In genomic region chrX:8017142-8017541, GRCm38 (mm10) we compare ENCODE assay signal across 9 mouse cellular contexts. TPM values are rescaled to one million over a fixed set of nuclear protein-coding genes. Genes with fewer than 3 reads are reported as not detected.
DNase-seq lines count a peak whose midpoint lies in the region; ATAC-seq and TF ChIP-seq lines count a peak whose summit lies in the region.
"Had no signal": no experiment of that assay in that cellular context is flagged by ENCODE, and none has a peak within 500 bp of the region (broad histone marks: within the 10 kb centered on the region; RNA-seq: fewer than 3 reads in every experiment).

No protein-coding gene starts in this region.

- peak; percentile 73 for DNase-seq in embryo, embryonic 10 days (ENCODE audit: low spot score)
- DNase-seq in embryo, embryonic 9.5 days (ENCODE audit: extremely low spot score) = no peak
- peak; percentile 61 for DNase-seq in liver
- DNase-seq in adrenal gland, postnatal 14 days = peak; percentile 70
- peak; percentile 77 for DNase-seq in lung, embryonic 14.5 days
- DNase-seq in splenic B cell, adult 2 months (ENCODE audit: low read depth, low spot score) = peak; percentile 70

- no peak overlapping the region for H3K27ac ChIP-seq in liver, embryonic 12.5 days
- no peak overlapping the region for H3K27ac ChIP-seq in lung, embryonic 14.5 days (ENCODE audit: low read depth)

- no peak for ATAC-seq in liver, embryonic 12.5 days
- ATAC-seq in erythroblast, adult 5-6 weeks (replicated peaks; ENCODE audit: low FRiP score, poor library complexity, severe bottlenecking) = peak; percentile 87
- no peak for ATAC-seq in lung, embryonic 14.5 days (ENCODE audit: insufficient read depth)

- WGBS in liver, embryonic 12.5 days (ENCODE audit: insufficient replicate concordance) = 3% methylated on average over 5 of the region's 5 CpGs
- 5% methylated on average over 5 of the region's 5 CpGs for WGBS in lung, embryonic 14.5 days

- H3K36me3 ChIP-seq in liver, embryonic 12.5 days = no peaks in the 10 kb centered on the region
- H3K36me3 ChIP-seq in lung, embryonic 14.5 days (ENCODE audit: insufficient read depth) = no peaks in the 10 kb centered on the region
- H3K36me3 ChIP-seq in splenic B cell, adult 2 months (ENCODE audit: control insufficient read depth, insufficient read depth, low read length, poor library complexity, severe bottlenecking) = no peaks in the 10 kb centered on the region

- no peaks in the 10 kb centered on the region for H3K27me3 ChIP-seq in liver, embryonic 12.5 days (replicated peaks)
- no peaks in the 10 kb centered on the region for H3K27me3 ChIP-seq in lung, embryonic 14.5 days (ENCODE audit: insufficient read depth, low read length)
- H3K27me3 ChIP-seq in splenic B cell, adult 2 months (ENCODE audit: control insufficient read depth, insufficient read depth, low read length, poor library complexity, severe bottlenecking) = no peaks in the 10 kb centered on the region

- no peak overlapping the region for H3K9ac ChIP-seq in liver, embryonic 12.5 days
- H3K9ac ChIP-seq in lung, embryonic 14.5 days = no peak overlapping the region

- H3K9me3 ChIP-seq in liver, embryonic 12.5 days (replicated peaks) = no peaks in the 10 kb centered on the region
- no peaks in the 10 kb centered on the region for H3K9me3 ChIP-seq in lung, embryonic 14.5 days (ENCODE audit: low read depth, low read length)

- 0 out of 2 replicates have a peak, but pooled peaks cover 4% of the 10 kb centered on the region for H3K4me1 ChIP-seq in liver, embryonic 12.5 days
- no peaks in the 10 kb centered on the region for H3K4me1 ChIP-seq in lung, embryonic 14.5 days (ENCODE audit: insufficient read depth)

- no peak overlapping the region for H3K4me2 ChIP-seq in liver, embryonic 12.5 days
- no peak overlapping the region for H3K4me2 ChIP-seq in lung, embryonic 14.5 days

- TF ChIP-seq CTCF in lung, embryonic 14.5 days (IDR thresholded peaks at IDR 0.05; ENCODE audit: low read depth) = peak; percentile 69

- H3K4me3 ChIP-seq in liver, embryonic 12.5 days = no peak overlapping the region
- no peak overlapping the region for H3K4me3 ChIP-seq in lung, embryonic 14.5 days (ENCODE audit: low read depth, low read length)

RNA-seq across cellular contexts. Expression of gene Glod5, which starts 1.1 kb away (rescaled TPM):
- polyA plus RNA-seq in liver, embryonic 12.5 days (2016; fragmentation: Nextera tagmentation; extraction: Ambion mirVana) = 0.25 TPM in 1 of 2 replicates, not detected in the other
- not detected in 2 replicates for total RNA-seq in adrenal gland, postnatal 14 days (2021)
- not detected in 2 replicates for total RNA-seq in erythroblast, adult 5-6 weeks (2015; ENCODE audit: low replicate concordance)
- not detected in 2 replicates for total RNA-seq in erythroblast, adult 5-6 weeks (2017; ENCODE audit: low replicate concordance)
- polyA plus RNA-seq in lung, embryonic 14.5 days (2014; fragmentation: Nextera tagmentation; extraction: Ambion mirVana) = not detected in 2 replicates
- total RNA-seq: layer of hippocampus, postnatal 14 days had no signal

RNA-seq across cellular contexts. Expression of gene Gata1, which starts 39.3 kb away (rescaled TPM):
- 148 and 156 TPM in 2 replicates for polyA plus RNA-seq in liver, embryonic 12.5 days (2016; fragmentation: Nextera tagmentation; extraction: Ambion mirVana)
- 0.38 and 2.5 TPM in 2 replicates for total RNA-seq in adrenal gland, postnatal 14 days (2021)
- total RNA-seq in erythroblast, adult 5-6 weeks (2015; ENCODE audit: low replicate concordance) = 45.1 and 78.6 TPM in 2 replicates
- total RNA-seq in erythroblast, adult 5-6 weeks (2017; ENCODE audit: low replicate concordance) = 29.3 and 49.9 TPM in 2 replicates
- polyA plus RNA-seq in lung, embryonic 14.5 days (2014; fragmentation: Nextera tagmentation; extraction: Ambion mirVana) = 1.1 and 1.6 TPM in 2 replicates
- total RNA-seq: layer of hippocampus, postnatal 14 days had no signal

RNA-seq across cellular contexts. Expression of gene Suv39h1, which starts 57.4 kb away (rescaled TPM):
- 57.1 and 57.5 TPM in 2 replicates for polyA plus RNA-seq in liver, embryonic 12.5 days (2016; fragmentation: Nextera tagmentation; extraction: Ambion mirVana)
- total RNA-seq in adrenal gland, postnatal 14 days (2021) = 16.7 and 17.5 TPM in 2 replicates
- 13.1 and 20.9 TPM in 2 replicates for total RNA-seq in erythroblast, adult 5-6 weeks (2015; ENCODE audit: low replicate concordance)
- total RNA-seq in erythroblast, adult 5-6 weeks (2017; ENCODE audit: low replicate concordance) = 24.1 and 25.7 TPM in 2 replicates
- polyA plus RNA-seq in lung, embryonic 14.5 days (2014; fragmentation: Nextera tagmentation; extraction: Ambion mirVana) = 71.6 and 74.3 TPM in 2 replicates
